16 mouse cellular contexts compared by ENCODE assay signal in genomic region chr14:73333880-73334279, GRCm38 (mm10). TPM values are rescaled to one million over a fixed set of nuclear protein-coding genes. Genes with fewer than 3 reads are reported as not detected.
A peak's percentile ranks its signal among the peaks of the same experiment; 100 is the strongest.
DNase-seq lines count a peak whose midpoint lies in the region; ATAC-seq and TF ChIP-seq lines count a peak whose summit lies in the region.
"Had no signal": no experiment of that assay in that cellular context is flagged by ENCODE, and none has a peak within 500 bp of the region (broad histone marks: within the 10 kb centered on the region; RNA-seq: fewer than 3 reads in every experiment).

No protein-coding gene starts in this region.

- no peak overlapping the region for H3K9ac ChIP-seq in liver, postnatal 0 days (replicated peaks)
- H3K9ac ChIP-seq: embryonic facial prominence, embryonic 12.5 days; liver, embryonic 13.5 days had no signal

- H3K27ac ChIP-seq in spleen, adult 2 months (ENCODE audit: insufficient read depth, low read length) = peak overlapping the region; percentile 66; the same call in 1 of the 2 replicates
- no peak overlapping the region for H3K27ac ChIP-seq in liver, postnatal 0 days (ENCODE audit: low read depth)
- H3K27ac ChIP-seq: embryonic facial prominence, embryonic 12.5 days; liver, embryonic 13.5 days; midbrain, embryonic 10.5 days had no signal

- no peaks in the 10 kb centered on the region for H3K27me3 ChIP-seq in spleen, adult 2 months (ENCODE audit: control insufficient read depth, insufficient read depth, low read length)
- no peaks in the 10 kb centered on the region for H3K27me3 ChIP-seq in liver, postnatal 0 days (ENCODE audit: insufficient read depth, low read length)
- H3K27me3 ChIP-seq: embryonic facial prominence, embryonic 12.5 days; liver, embryonic 13.5 days had no signal

- TF ChIP-seq CTCF in spleen, adult 2 months (IDR thresholded peaks at IDR 0.05; ENCODE audit: extremely low read depth, insufficient read depth, insufficient read length, insufficient replicate concordance) = no peak
- TF ChIP-seq CTCF in liver, postnatal 0 days (IDR thresholded peaks at IDR 0.05; ENCODE audit: low read depth) = no peak

- TF ChIP-seq EP300 in liver, postnatal 0 days (IDR thresholded peaks at IDR 0.05; ENCODE audit: low read depth) = 0 out of 2 replicates have a peak, but pooled peaks have one; percentile 9

- peaks cover 20% of the 10 kb centered on the region for H3K4me1 ChIP-seq in spleen, adult 2 months (ENCODE audit: control insufficient read depth, insufficient read depth, insufficient read length)
- peaks cover 8% of the 10 kb centered on the region for H3K4me1 ChIP-seq in liver, postnatal 0 days (ENCODE audit: insufficient read depth)
- H3K4me1 ChIP-seq: embryonic facial prominence, embryonic 12.5 days had no signal

- H3K4me3 ChIP-seq in spleen, adult 2 months (ENCODE audit: extremely low read depth, insufficient read depth, insufficient read length) = no peak overlapping the region
- H3K4me3 ChIP-seq in liver, postnatal 0 days (ENCODE audit: low read depth, low read length) = no peak overlapping the region
- H3K4me3 ChIP-seq: embryonic facial prominence, embryonic 12.5 days; layer of hippocampus, adult 2 months; liver, embryonic 13.5 days; midbrain, embryonic 10.5 days had no signal

- DNase-seq in spleen, adult 2 months (ENCODE audit: low read depth in 1 of 2, low spot score in 2 of 2) = peak in 1 of 2 experiments; percentile 78
- DNase-seq in spleen, postnatal 4 days (ENCODE audit: low spot score in 2 of 2) = no peak
- no peak for DNase-seq in liver, postnatal 0 days
- no peak for DNase-seq in testis, postnatal 14 days (ENCODE audit: low spot score)
- no peak for DNase-seq in layer of hippocampus, postnatal 10 days (ENCODE audit: low spot score in 2 of 2)
- DNase-seq in adrenal gland, postnatal 4 days (ENCODE audit: low spot score in 2 of 2) = no peak
- DNase-seq: adrenal gland, postnatal 10 days; cerebellum, postnatal 36 days; heart, postnatal 10 days; liver, embryonic 13.5 days; spleen, adult 18-20 months; thymus, adult 18-20 months had no signal

- WGBS in spleen, adult 2 months = 10% methylated on average over 3 of the region's 3 CpGs
- 34% methylated on average over 3 of the region's 3 CpGs for WGBS in liver, postnatal 0 days (ENCODE audit: insufficient replicate concordance)

- ATAC-seq in activated CD4-positive, CD25-positive, alpha-beta regulatory T cell, adult 4 months = peak; percentile 30
- peak; percentile 61; the same call in 1 of the 2 replicates for ATAC-seq in liver, postnatal 0 days

- no peaks in the 10 kb centered on the region for H3K36me3 ChIP-seq in spleen, adult 2 months (ENCODE audit: control insufficient read depth, insufficient read depth, low read length)
- H3K36me3 ChIP-seq in liver, postnatal 0 days (replicated peaks; ENCODE audit: insufficient read depth, low read length) = no peaks in the 10 kb centered on the region
- H3K36me3 ChIP-seq: embryonic facial prominence, embryonic 12.5 days; liver, embryonic 13.5 days; midbrain, embryonic 10.5 days had no signal

- no peak overlapping the region for H3K4me2 ChIP-seq in liver, postnatal 0 days (ENCODE audit: low read depth, low read length)
- H3K4me2 ChIP-seq: embryonic facial prominence, embryonic 12.5 days; liver, embryonic 13.5 days had no signal

- TF ChIP-seq POLR2A in spleen, adult 2 months (IDR thresholded peaks at IDR 0.05; ENCODE audit: low read depth, low read length) = no peak

- no peaks in the 10 kb centered on the region for H3K9me3 ChIP-seq in liver, postnatal 0 days (ENCODE audit: low read length)
- H3K9me3 ChIP-seq: embryonic facial prominence, embryonic 12.5 days; liver, embryonic 13.5 days; midbrain, embryonic 10.5 days had no signal

RNA-seq across cellular contexts. Expression of gene Rb1, which starts 8.3 kb away (rescaled TPM):
- polyA plus RNA-seq in spleen, adult 2 months (2012; rRNA removed) = 4.5 and 5.2 TPM in 2 replicates
- 10 to 100 TPM; 12.1 to 92.0 TPM for polyA plus RNA-seq in activated CD4-positive, CD25-positive, alpha-beta regulatory T cell, adult 4 months (2017; shearing (Covaris generic))
- polyA plus RNA-seq in liver, postnatal 0 days (2015; fragmentation: Nextera tagmentation; extraction: Ambion mirVana) = 15.5 and 23.6 TPM in 2 replicates
- total RNA-seq in layer of hippocampus, postnatal 10 days (2021) = 10 to 100 TPM; 42.4 to 49.7 TPM
- total RNA-seq in adrenal gland, postnatal 4 days (2021) = 10 to 100 TPM; 16.1 to 23.7 TPM

RNA-seq across cellular contexts. Expression of gene Itm2b, which starts 51.2 kb away (rescaled TPM):
- 567 and 602 TPM in 2 replicates for polyA plus RNA-seq in spleen, adult 2 months (2012; rRNA removed)
- polyA plus RNA-seq in activated CD4-positive, CD25-positive, alpha-beta regulatory T cell, adult 4 months (2017; shearing (Covaris generic)) = 1,000 to 10,000 TPM in 1 of 2 experiments, 100 to 1,000 TPM in 1; 963 to 1,015 TPM
- polyA plus RNA-seq in liver, postnatal 0 days (2015; fragmentation: Nextera tagmentation; extraction: Ambion mirVana) = 961 and 1,004 TPM in 2 replicates
- total RNA-seq in layer of hippocampus, postnatal 10 days (2021) = 100 to 1,000 TPM; 792 to 848 TPM
- 100 to 1,000 TPM; 885 to 908 TPM for total RNA-seq in adrenal gland, postnatal 4 days (2021)
